Mouse (Mus musculus): Measurements from ENCODE around the gene Trat1. TPM values are rescaled to one million over a fixed set of nuclear protein-coding genes. Genes with fewer than 3 reads are reported as not detected.

Trat1 gene
- not detected for total RNA-seq (2021)
- long read RNA-seq, experiment 1: 0 reads
- long read RNA-seq, experiment 2: 0 reads

DNA sequence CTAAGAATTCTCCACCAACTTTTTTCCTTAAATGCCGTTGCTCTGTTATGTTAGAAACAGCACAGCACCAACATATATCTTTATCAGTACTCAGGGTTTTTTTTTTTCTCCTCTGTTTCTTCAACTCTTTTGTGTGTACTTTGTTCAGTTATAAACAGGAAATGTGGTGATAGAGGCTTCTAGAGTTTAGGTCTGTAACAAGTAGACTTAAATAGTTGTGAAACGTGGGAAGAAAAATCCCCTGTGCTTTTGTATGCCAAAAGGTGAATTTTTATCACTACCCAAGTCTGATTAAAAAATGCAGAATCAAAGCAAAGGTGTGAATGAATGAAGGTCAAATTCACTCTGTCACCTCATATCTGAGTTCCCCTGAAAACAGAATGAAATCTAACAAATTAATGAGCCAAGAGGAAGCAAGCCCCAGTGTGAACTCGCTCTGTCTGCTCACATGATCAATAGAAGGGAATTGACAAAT is at the start of gene Trat1:
Gene Trat1 (minus strand): TSS at position 51 of the 475 bp plus-strand sequence.
- no peak for DNase-seq (ENCODE audit: low spot score in 2 of 2)

DNA sequence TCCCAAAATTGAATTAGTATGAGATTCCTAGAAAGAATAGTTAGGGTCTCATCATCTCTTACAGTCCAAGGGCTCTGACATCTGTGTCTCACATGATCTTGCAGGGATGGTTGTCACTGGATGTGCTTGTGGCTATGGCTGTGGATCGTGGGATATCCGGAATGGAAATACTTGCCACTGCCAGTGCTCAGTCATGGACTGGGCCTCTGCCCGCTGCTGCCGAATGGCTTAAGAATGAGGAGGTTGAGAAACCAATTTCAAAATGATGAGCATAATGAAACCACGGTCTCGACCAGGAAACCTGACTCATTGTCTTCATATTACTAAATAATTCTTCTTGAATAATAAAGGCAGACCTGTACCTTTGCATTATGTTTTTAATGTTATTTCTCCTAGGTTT is 46.7 kb upstream of the Trat1 start:
- no peak for DNase-seq (ENCODE audit: low spot score in 2 of 2)

DNA sequence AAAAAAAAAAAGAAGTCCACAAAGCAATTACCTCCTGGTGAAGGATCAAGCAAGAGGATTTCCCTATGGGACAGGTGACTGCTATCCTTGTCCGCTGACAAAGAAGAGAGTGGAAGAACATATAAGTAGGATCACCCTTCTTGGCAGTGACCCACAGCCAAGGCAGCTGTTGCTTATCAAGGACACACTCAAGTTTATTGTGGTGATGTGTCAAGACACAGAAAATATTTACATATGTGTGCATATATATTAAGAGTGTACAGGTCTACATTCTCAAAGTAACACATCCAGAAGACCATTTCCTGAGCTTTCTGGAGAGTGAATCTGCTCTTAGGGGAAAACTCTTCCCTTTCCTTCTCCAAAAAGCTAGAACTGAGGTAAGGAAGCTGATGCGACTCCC is 44.9 kb upstream of the Trat1 start, which contains the start of gene Retnlb:
Gene Retnlb (plus strand): TSS at position 162 of the 400 bp plus-strand sequence.
- DNase-seq (ENCODE audit: low spot score in 2 of 2): no peak

DNA sequence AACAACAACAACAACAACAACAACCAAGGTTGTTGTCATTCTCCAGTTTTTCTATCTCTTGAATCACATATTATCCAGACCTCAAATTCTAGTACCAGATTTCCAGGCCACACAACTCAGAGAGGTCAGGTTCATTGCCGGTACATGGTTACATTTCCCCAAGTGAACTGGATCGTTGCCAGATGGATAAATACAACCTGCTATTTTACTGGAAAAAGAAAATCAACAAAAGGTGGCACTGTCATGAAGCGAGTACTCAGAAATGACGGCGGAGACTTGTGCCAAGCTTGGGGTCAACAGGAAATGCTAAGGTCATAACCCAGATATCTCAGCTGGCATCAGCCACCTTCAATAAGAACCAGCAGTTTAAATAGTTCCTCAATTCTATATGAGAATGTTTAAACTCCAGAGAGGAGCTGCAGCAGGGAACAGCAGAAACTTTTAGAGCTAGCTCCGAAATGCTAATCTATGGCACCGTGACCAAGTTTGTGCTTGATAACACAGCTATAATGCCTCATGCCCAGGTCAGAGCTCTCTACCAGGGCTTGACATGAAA is 40.1 kb upstream of the Trat1 start:
- no peak for DNase-seq (ENCODE audit: low spot score in 2 of 2)

DNA sequence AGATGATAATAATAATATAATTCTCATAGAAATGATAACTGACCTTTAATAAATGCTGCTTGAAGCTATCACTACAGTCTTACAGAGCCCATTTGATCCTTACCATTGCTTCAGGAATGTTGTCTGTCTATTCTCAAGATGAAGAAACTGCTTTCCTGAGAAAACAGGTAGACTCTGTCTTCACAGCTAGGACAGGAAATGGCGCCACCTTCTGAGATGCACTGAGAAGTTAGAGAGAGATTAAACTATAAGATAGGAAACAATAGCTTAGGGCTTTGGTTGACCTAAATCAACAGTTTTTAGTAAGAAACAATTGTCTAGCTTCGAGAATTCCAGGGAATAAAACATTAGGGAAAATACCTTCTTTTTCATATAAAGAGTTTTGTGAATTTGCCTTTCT is 37.6 kb upstream of the Trat1 start:
- DNase-seq (ENCODE audit: low spot score in 2 of 2): no peak

DNA sequence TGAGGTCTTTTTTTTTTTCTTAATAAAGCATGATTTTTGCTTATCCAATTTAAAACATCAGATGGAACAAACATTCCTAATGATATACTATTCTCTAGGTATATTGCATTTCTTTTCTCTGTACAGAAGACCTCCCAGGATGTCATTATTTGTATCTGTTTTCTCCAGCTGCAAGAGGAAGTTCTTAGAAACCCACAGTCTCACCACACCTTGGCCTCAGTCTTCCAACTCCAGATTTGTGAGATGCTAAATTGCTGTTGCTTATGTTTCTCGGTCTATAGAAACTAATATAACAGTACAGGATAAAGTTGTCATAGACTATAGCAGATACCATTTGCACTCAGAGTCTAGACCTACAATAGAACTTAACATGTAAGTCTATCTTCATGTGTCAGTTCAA is 34.7 kb upstream of the Trat1 start:
- no peak for DNase-seq (ENCODE audit: low spot score in 2 of 2)

DNA sequence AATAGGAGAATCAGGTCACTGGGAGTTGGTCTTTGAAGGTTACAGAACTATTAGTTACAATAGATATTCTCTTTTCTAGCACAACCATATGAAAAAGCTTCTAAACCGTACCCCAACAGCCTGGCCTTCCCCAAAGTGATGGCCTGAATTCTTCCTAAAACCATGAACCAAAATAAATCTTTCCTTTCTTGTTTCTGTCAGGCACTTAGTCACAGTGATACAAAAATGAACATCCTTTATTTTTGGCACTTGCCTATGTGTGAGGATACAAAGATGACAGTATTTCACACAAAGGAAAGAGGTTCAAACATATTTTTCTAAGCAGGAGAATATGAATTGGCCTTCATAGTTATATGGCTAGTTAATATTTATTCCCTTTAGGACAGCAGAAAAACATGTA is 33.6 kb upstream of the Trat1 start:
- no peak for DNase-seq (ENCODE audit: low spot score in 2 of 2)

DNA sequence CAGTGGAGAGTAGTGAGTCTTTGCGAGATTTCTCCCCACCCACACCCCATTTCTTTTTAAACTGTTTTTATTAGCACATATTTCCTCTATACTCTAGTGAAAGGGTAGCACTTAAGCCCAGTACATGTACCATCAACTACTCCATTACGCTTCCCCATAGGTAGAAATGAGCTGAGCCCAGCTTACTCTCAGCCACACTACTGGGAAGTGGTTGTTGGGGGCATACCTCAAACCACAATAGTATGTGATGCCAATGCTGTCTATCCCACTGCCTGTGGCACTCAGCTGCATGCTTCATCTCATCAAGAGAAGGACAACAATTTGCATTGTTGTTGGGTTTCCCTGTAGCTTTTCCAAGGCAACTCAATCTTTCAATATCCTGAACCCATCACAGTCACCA is 29.1 kb upstream of the Trat1 start:
- no peak for DNase-seq (ENCODE audit: low spot score in 2 of 2)

DNA sequence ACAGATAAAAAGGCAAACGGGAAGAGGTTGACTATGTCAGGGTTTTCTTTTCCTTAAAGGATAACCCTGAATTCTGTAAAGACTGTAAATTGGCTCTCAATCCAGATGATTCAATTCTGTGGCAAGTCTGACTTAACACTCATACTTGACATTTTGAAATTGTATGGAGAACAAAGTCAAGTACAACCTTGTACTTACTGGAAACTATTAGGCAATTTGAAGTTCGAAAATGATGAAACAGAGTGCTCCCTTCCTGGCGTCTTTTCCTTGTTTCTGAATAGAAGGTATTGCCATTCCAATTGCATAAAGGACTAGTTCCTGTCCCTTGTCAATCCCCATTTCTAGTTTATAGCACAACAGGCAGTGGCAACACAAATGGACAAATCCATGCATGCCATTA is 27.6 kb upstream of the Trat1 start:
- no peak for DNase-seq (ENCODE audit: low spot score in 2 of 2)

DNA sequence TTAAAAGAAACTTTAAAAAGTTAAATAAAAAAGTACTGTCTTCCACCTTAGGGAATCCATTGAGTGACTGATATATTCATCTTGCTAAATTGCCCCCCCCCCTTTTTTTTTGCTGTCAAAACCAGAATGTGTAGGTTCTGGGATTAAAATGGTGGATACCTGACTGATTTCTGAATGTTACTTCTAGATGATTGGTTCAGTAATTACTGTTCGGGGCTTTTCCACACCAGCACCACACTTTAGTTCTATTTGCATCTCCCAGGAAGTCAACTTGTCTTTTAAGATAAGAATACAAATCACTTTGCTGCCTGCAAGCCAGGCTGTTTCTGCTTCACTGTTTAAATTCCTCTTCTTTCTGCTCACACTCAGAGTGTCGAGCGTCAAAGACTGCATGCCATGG is 26.5 kb upstream of the Trat1 start:
- DNase-seq (ENCODE audit: low spot score in 2 of 2): no peak

DNA sequence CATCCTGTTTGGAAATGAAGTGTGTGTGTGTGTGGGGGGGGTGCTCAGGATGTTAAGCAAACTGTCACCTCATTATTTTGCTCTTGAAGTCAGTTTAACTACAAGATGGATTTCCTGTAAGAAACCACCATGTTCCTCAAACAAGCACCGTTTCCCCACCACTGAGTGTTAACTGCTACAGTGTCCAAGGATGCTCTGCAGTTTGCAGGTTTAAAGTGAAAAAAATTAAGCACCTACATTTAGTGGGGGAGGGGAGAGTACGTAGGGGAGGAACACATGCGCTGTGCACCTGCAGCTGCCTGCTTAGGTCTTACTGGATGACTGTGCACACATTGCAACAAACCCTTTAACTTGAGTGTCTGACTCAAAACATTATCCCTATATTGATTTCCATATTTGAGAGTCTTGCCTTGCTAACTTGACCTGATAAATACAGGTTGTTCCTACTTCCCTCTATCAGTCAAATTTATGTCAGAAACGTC is 16.9 kb upstream of the Trat1 start:
- no peak for DNase-seq (ENCODE audit: low spot score in 2 of 2)

DNA sequence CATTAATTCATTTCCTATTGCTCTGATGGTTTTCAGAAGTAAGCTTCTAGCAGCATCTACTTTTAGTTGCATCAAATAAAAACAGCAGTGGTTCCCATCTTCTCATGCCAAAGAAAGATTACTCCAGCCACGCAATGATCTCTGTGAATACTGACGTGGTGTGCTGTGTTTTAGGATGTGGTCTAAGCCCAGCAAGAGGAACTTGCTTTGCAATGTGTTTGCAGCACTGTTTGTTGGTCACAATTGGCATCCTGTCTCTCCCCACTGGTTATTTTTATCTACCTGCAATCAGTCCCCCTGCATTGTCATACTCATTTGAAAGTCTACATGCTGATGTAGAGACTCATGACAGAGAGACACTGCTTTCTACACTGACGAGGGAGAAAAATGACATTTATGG is 14.4 kb upstream of the Trat1 start:
- no peak for DNase-seq (ENCODE audit: low spot score in 2 of 2)

DNA sequence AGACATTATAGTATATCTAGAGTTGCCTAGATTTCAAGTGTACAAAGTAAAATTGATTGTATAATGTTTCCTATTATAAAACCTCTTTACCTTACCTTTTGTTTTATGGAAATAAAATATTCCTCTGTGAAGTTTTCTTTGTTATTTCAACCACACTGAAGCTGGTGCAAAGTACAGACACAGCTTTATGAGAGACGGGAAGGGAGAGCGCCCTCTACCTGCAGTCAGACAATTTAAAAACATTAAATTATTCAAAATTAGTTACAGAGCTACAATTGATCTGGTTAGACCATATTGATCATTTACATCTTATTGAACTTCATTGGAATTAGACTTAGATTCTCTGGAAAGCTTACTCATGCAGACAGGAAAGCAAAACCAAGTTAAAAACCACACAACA is 5.4 kb upstream of the Trat1 start:
- no peak for DNase-seq (ENCODE audit: low spot score in 2 of 2)

DNA sequence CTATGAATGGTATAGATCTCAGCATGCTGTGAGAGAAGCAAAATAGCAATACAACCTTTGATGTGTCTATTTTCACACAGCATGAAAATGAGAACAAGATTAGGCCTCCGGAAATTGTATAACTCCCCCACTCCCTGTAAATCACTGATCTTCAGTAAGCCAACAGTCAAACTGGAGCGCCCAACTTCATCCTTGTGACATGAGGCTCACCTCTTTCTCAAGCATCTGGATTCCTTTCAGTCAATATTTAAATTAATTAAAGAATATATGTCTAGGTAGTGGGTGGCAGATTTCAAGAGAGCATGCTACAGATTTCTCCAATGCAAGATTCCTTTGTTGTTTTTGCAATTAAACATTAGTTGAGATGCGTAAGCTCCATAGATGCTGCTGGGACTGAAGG is 2.6 kb downstream of the Trat1 start:
- DNase-seq (ENCODE audit: low spot score in 2 of 2): no peak

DNA sequence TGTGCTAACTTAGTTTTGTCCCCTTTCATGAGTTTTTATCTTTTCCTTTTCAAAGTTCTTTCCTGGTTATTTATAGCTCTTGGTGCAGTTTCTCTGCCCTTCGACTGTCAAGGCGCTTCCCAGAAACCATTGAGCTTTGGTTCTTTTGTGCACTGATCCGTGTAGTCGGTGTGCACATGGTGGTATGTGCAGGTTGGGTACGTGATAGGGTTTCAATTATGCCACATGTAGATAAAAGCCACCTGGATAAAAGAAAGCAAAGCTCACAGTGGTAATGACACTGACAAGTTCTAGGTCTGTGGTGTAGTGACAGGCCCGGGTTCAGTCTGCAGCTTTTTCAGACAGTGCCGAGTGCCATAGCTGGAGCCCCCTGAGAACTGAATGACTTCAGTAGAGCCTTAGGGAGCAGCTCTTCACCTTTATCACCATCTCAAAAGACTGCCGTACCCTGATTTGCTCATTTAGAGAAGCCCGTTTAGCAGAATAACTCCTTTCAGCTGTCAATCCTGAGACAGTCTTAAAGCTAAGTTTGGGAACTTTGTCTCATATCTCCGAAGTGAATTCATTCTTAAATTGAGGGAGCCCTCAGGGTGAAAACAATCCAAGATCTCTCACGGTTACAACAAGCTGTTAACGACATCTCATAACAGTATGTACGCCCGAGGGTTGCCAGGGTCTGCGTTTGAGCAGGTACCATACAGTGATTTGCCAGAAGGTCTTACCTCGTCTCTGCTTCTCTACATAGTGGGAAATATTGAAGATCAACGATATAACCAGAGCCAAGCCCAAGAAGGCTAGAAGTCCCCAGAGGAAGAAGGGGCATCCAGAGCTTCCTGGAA is 11.0 kb downstream of the Trat1 start:
- DNase-seq (ENCODE audit: low spot score in 2 of 2): no peak

DNA sequence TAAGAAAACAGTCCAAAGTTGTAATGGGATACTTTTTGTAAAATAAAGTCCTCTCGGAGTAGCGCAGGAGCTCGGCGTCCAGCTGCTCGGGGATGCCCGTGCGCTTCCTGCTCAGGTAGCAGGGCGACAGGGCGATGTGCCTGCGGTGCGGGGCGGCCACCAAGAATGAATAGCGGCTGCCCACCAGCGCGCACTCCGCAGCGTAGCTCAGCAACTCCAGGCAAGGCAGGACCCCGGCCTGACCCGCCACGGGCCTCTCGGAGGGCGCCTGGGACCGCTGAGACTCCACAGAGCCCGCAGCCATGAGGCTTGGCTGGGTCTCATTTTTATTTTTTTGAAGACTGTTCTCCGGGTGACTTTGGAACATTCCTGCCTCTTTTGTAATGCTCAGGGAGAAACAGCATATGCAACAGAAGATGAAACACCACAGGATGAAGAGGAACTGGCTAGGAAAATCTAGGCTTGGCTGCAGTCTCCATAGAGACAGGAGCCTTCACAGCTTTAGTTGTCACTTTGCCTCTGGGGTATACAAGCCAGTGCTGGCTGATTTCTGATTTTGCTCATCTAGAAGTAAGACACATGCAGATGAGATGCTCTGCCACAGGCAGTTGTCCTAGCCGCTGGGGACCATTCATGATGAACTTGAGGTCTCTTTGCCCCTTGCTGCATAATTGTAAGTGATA is 21.5 kb downstream of the Trat1 start:
- DNase-seq (ENCODE audit: low spot score in 2 of 2): no peak

DNA sequence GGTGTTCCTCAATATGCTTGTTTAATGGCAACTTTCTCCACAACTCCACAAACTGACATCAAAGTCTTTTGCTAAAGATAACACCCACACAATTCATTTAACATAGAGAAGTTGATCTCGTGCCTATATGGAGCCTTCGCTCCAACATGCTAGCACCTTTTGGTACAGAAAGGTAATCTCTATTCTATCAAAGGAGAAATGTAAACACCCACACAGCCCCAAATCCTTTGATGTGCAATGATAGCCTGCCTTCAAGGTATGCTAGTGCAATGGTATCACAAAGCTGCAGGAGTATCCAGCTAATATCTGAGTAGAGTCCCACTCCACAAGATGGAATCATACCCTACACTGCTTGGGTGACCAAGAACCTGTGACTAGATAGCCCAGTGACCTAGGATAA is 26.4 kb downstream of the Trat1 start:
- no peak for DNase-seq (ENCODE audit: low spot score in 2 of 2)

DNA sequence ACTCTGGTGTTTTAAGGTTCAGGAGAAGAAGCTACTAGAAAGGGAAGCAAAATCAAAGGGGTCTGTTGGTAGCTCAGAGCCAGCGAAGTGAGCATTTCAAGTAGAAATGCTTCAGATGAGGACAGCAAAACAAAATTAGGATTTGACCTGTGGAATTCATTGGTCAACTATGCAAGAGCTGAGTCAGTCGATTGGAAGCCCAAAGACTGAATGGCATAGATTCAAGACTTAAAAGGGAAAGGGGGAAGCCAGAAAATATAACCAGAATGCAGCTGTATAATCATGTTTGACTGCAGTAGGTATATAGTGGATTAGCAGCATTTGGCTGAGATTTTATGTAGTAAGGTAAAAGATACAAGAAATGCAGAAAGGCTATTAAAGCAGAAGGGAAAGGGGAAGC is 26.8 kb downstream of the Trat1 start:
- no peak for DNase-seq (ENCODE audit: low spot score in 2 of 2)

DNA sequence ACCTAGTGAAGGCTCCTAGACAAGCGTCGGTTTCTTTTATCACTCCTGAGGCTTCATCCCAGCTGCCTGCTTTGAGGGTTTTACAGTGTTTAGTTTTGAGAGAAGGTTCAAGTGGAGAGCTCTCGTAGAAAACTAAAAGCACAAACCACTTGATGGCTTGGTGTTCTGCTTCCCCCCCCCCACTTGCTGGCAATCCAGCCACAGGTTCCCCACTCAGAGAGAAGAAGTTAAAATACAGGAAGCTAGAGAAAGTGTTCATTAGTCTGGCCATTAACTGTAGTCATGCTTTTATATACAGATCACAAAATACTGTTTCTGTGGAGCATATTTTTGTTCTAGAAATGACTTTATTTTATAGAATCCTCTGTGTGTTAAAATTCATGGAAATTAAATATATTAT is 30.3 kb downstream of the Trat1 start:
- no peak for DNase-seq (ENCODE audit: low spot score in 2 of 2)

DNA sequence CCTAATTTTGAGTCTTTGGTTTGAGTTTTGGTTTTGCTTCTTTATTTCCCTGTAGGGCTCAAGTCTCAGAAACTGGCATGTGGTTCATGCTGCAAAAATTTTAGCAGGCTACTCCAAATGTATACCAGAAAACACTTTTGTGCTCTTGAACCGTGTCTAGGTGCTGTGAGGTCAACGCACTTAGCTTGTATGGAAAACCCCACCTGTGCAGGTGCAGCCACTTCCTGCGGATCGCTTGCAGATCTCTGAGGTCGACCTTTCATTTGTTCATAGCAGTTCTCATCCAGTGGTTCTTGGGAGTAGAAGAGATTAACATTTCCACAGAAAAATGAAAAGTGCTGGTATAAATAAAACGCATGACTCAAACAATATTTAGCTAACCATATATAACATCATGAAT is 31.8 kb downstream of the Trat1 start:
- no peak for DNase-seq (ENCODE audit: low spot score in 2 of 2)

DNA sequence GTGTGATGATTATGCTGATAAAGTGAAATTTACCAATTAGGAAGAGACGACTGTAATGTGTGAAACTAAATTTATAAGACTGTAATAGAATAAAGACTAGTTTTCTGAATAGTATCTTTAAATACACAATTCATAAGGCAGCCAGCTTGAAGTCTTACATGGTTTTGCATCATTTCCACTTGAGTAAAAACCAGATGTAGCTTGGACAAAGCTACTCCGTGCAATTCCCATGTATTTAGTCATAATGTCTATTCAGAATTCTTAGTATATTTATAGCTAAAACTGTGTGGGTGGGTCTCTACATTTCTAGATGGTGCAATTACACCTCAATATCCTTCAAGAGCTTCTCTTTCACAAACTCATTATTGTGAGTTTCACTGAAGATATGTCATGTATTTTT is 33.4 kb downstream of the Trat1 start:
- DNase-seq (ENCODE audit: low spot score in 2 of 2): no peak

DNA sequence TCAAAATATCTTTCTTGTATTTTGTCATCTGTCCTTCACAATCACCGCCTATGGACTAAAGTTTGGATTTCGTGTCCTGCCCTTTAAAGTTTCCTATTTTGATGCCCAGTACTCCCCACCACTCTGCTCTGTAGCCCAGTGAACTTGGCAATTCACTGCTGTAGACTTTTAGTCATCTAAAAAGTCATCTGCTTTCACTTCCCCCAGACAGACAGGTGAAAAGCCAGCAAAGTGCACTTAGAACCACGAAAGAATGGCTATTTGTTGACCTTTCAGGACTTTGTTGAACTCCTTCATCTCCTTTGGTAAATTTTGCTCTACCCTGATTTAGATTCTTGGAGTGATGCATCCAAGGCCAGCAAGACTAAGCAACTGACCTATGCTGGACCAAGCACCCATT is 34.9 kb downstream of the Trat1 start:
- DNase-seq (ENCODE audit: low spot score in 2 of 2): no peak
